Comparison of ENCODE assay signal across 14 mouse cellular contexts in the genomic region with DNA sequence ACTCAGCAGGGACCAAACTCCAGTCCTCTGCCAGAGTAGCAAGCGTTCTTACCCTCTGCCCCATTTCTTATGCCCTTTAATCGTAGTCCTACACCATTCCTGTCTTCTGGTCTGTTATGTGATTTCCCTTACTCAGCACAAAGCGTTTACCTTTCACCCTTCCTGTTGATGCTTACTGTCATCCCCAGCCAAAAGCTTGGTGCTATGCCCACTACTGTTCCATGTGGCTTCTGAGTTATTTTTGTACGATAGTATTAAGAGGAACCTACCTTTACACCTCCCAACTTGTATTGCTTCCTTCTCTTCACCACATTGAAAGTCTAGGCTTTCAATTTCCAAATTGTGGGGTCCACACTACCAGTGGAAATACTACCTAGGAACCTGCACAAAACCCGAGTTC. TPM values are rescaled to one million over a fixed set of nuclear protein-coding genes. Genes with fewer than 3 reads are reported as not detected.
"Had no signal": no experiment of that assay in that cellular context is flagged by ENCODE, and none has a peak within 500 bp of the region (broad histone marks: within the 10 kb centered on the region; RNA-seq: fewer than 3 reads in every experiment).

No protein-coding gene starts in this region.

- H3K4me1 ChIP-seq: limb, embryonic 13.5 days; liver, embryonic 15.5 days; midbrain, embryonic 13.5 days; neural tube, embryonic 15.5 days had no signal

- H3K4me2 ChIP-seq: limb, embryonic 13.5 days; liver, embryonic 15.5 days; midbrain, embryonic 13.5 days; neural tube, embryonic 15.5 days had no signal

- H3K27ac ChIP-seq: layer of hippocampus, adult 2 months; limb, embryonic 13.5 days; liver, embryonic 15.5 days; midbrain, embryonic 13.5 days; neural tube, embryonic 15.5 days; stomach, postnatal 0 days had no signal

- H3K27me3 ChIP-seq: limb, embryonic 13.5 days; liver, embryonic 15.5 days; midbrain, embryonic 13.5 days; neural tube, embryonic 15.5 days had no signal

- ATAC-seq: lung, postnatal 0 days; midbrain, embryonic 13.5 days had no signal

- H3K36me3 ChIP-seq: liver, embryonic 15.5 days; midbrain, embryonic 13.5 days; neural tube, embryonic 15.5 days had no signal

- H3K9me3 ChIP-seq: liver, embryonic 15.5 days; midbrain, embryonic 13.5 days; neural tube, embryonic 15.5 days had no signal

- DNase-seq: kidney, postnatal 4 days; left cerebral cortex, postnatal 4 days; lung, adult 2 months; lung, postnatal 36 days; thymus, postnatal 14 days had no signal

- H3K4me3 ChIP-seq: layer of hippocampus, adult 2 months; limb, embryonic 13.5 days; liver, embryonic 15.5 days; midbrain, embryonic 13.5 days; myocyte; neural tube, embryonic 15.5 days had no signal

- H3K9ac ChIP-seq: limb, embryonic 13.5 days; liver, embryonic 15.5 days; midbrain, embryonic 13.5 days; neural tube, embryonic 15.5 days had no signal

RNA-seq across cellular contexts. Expression of a gene that starts 57.2 kb away (rescaled TPM):
- total RNA-seq: megakaryocyte progenitor cell, adult 5-6 weeks had no signal
